Mouse (Mus musculus) Muller cell, postnatal 12 days (primary cell): Measurements from ENCODE around the gene Gm44579.
A peak's percentile ranks its signal among the peaks of the same experiment; 100 is the strongest.

Experiments used
- DNase-seq: peaks from one replicate; pipeline ENCODE4 v3.0.0-alpha.2; 2015; ENCODE audit errors: inconsistent ontology term

Gm44579 gene

GRCm38 (mm10) chr15:98167645-98168621 is 52.8 kb downstream of the Gm44579 start:
- peak; percentile 84 for DNase-seq

DNA sequence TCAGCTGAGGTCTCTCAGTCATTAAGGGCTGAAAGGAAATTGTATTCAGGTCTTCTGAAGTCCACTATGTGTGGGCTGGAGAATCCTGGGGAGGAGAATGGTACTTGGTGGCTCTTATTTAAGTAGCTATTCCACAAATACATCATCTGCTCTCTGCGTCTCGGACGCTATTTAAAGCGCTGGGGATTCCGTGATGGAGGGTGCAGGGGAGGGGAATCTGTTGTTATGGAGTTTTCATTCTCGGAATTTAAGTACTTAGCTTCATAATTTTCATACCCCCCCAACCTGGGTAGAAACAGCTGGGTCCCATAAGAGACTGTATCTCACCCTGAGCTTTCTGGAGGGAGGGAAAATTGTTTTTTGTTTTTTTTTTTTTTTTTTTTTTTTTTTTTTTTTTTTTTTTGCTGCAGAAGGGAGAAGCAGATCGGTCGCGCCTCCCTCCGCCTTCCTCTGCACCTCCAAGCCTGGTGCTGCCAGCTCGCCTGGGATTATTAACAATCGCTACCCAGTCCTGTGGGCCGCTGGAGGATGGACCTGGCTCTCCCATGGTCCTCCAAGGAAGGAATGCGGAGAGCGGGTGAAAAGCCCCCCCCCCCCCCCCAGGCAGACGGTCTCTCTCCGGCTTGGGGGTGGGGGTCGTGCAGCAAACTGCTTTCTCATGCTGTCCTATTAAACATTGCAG is 53.7 kb downstream of the Gm44579 start, which contains the start of gene Ccdc184:
Gene Ccdc184, plus strand, starts transcription at position 196 of the 682 bp plus-strand sequence.
- no peak for DNase-seq

- DNase-seq = no peak
These were observed 55.3 kb downstream of the Gm44579 start, which contains the start of gene Asb8 for GRCm38 (mm10) chr15:98165525-98165924. Asb8 (minus strand) TSS chr15:98165625.

DNA sequence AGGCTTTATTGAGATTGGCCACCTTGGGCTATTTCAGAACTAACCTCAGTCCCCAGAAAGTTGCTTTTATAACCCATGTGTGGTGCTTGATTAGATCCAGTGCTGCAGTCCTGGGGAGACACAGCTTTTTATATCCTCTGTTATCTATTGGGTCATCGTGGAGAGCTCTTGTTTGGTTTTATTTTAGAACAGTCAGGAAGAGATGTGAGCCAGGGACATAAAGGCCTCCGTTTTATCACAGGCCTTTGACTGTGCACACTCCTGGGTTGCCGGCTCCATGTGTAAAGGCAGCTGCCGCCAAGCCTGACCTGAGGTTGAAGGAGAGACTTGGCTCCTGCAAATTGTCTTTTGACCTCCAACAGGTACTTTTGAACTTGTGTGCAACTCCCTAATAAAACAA is 58.2 kb downstream of the Gm44579 start:
- DNase-seq = no peak

- no peak for DNase-seq
These were observed 59.6 kb downstream of the Gm44579 start for GRCm38 (mm10) chr15:98161026-98161805.

- DNase-seq = no peak
These were observed 63.5 kb downstream of the Gm44579 start for GRCm38 (mm10) chr15:98157253-98157652.

DNA sequence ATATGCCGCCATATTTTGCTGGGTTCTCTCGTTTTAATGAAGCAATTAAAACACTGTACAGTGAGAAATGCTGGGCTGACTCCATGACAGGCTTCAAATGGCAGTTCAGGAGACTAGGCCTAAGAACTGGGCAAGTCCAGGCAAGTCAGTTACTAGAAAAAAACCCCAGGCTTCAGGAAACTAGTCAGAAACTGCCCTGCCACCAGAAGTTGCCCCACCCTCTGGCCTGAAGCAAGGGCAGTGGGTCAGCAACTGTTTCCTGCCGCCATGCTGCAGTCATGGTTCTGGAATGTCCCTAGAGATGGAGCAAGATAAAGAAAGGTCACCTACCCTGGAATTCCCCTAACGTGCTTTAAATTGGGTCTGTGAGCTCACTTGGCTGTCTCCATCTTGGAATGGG is 64.8 kb downstream of the Gm44579 start:
- DNase-seq = peak; percentile 41

GRCm38 (mm10) chr15:98155272-98155671 is 65.5 kb downstream of the Gm44579 start:
- DNase-seq = no peak

GRCm38 (mm10) chr15:98154631-98155030 is 66.1 kb downstream of the Gm44579 start:
- no peak for DNase-seq

DNA sequence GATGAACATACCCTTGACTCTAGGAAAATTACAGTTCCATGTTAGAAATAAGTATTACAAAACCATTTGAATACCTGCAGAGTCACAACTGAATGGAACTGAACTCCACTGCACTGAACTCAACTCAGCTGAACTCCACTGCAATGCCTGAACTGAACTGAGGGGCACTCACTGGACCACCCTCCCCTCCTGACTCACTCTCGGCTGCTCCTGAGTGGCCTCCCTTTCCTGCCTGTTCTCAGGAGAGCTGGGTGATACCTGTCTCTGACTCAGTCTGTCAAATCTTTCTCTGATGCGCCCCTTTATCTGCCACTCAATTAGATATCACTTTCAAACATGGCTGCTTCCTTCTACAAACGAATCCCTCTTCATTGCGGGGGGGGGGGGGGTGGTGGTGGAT is 66.6 kb downstream of the Gm44579 start:
- no peak for DNase-seq

GRCm38 (mm10) chr15:98153625-98154024 is 67.2 kb downstream of the Gm44579 start:
- DNase-seq = peak; percentile 56

- DNase-seq = no peak
These were observed 67.9 kb downstream of the Gm44579 start for GRCm38 (mm10) chr15:98152916-98153315.

DNA sequence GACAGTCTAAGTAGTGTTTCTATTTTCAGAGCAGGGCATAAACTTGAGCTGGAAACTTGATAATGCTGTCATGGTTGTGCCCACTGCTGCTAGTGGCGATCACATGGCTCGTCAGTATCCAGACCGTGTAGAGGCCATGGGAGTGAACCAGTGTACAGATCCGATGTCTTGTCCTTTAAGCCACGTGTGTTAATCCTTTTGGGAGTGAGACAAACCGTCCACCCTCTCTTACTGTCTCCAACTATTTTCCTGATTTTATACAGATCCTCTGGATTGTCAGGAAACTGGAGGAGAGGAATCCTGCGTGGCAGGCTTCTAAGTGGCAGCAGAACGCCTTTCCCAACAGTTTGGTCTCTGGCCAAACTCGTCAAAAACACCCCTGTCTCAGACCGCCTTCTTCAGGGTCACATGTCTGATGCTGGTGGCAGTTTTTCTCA is 71.6 kb downstream of the Gm44579 start:
- DNase-seq = no peak

GRCm38 (mm10) chr15:98148356-98148755 is 72.4 kb downstream of the Gm44579 start:
- no peak for DNase-seq

DNA sequence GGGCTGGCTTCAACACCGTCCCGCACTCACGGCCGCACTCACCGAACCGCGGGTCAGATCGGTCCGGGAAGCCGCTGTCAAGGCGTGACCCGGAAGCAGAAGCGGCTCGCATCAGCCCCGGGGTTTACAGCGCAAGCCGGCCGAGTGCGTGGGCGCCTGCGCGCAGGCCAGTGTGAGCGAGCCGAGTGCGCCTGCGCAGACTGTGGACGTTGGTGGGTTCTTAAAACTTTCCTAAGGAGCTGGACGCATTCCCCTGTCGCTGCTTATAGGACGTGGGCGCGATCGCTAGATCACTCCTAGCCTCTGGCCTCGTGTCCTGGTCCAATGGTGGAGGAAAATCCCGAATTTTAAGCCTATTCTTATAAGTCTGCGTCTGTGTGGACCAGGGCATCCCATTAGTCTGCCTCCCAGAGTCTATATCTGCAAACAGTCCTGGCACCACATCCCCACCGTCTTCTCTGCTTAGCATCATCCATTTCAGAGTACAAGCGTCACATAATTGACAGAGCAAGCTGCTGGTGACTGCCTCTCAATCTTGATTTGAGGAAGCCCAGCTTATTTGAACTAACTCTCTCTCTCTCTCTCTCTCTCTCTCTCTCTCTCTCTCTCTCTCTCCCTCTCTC is 75.1 kb downstream of the Gm44579 start:
- peak; percentile 91 for DNase-seq

- peak; percentile 27 for DNase-seq
These were observed 75.8 kb downstream of the Gm44579 start for GRCm38 (mm10) chr15:98144861-98145507.

- DNase-seq = no peak
These were observed 78.3 kb downstream of the Gm44579 start for GRCm38 (mm10) chr15:98142515-98142914.

GRCm38 (mm10) chr15:98140809-98141208 is 80.0 kb downstream of the Gm44579 start:
- no peak for DNase-seq

DNA sequence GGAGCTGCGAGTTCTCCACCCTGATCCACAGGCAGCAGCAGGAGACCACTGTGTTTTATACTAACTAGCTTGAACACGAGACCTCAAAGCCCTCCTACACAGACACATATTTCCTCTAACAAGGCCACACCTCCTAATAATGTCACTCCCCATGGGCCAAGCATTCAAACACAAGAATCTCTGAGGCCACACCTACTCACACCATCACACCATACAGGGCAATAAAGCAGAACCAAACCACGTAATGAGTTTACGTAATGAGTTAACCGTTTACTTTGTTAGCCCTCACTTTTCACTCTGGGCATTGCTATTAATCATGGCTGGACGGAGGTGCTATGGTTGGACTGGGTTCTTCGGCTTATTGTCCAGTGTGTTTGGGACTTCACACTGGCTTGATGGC is 81.0 kb downstream of the Gm44579 start:
- DNase-seq = no peak

DNA sequence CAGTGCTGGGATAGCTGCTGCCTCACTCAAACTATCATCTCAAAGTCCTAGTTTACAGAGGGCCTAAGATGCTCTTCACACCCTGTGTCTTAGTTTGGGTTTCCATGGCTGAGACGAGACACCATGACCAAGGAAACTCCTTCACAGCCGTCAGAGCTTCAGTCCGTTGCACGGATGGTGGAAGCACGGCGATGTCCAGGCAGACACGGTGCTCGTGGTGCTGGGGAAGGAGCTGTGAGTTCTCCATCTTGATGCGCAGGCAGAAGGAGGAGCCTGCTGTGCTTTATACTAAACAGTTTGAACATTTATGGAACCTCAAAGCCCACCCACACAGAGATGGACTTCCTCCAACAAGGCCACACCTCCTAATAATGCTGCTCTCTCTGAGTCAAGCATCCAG is 83.9 kb downstream of the Gm44579 start:
- no peak for DNase-seq
